Mouse (Mus musculus) CD8-positive naive resting alpha-beta T cell, adult 57 days (primary cell): ENCODE results near the gene Inhbb. TPM values are rescaled to one million over a fixed set of nuclear protein-coding genes. Genes with fewer than 3 reads are reported as not detected.

Experiments used
- total RNA-seq: library from RNA; stranded (reverse); gene quantifications from one replicate; pipeline ENCODE4 v1.2.4, GENCODE M21; 2023

Gene Inhbb
- not detected for total RNA-seq

DNA sequence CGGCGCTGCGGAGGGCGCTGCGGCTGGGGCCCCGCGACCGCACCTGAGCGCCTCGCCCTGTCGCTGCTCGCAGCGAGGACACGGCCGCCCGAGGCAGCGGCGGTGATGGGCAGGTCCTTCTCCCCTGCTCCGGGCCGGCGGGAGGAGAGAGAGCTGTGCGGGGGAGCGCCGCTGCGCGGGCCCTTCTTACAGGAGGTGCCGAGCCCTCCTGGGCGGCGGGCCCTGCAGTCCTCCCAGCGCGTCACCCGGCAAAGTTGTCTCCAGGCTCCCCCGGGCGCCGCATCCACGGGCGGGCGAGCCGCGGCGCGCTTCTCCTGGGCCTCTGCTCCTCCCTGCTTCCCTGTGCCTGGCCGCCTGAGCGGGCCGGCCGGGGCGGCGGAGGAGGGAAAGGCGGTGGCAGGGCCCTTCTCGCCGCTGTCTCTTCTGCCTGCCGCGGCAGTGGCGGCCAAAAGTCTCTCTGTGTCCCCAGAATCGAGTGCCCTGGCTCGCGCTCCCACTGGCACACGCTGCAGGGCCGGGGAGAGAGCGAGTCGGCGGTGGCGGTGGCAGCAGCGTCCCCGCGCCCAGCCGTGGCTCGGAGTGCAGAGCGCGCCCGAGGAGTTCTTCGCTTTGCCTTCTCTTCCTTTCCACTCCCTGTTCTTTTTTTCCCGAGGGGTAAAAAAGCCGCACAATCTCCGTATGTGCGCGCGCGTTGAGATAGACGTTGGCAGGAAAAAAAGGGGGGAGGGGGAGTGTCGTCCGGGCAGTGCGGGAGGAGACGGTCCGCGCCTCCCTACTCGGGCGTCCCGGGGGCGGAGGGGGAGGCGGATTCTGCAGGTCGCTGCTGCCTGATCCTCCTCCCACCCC lies at the start of gene Inhbb:
Inhbb (minus strand) TSS at position 673 of the 846 bp plus-strand sequence.

Other genes starting within 250 kb of the Inhbb start
- 6.3 TPM for gene Ralb, start 82.5 kb upstream of the Inhbb start, total RNA-seq
- gene Tmem185b, start 103.9 kb upstream of the Inhbb start, total RNA-seq = 29.9 TPM
- 1.5 TPM for gene Epb41l5, start 226.8 kb upstream of the Inhbb start, total RNA-seq